Mouse (Mus musculus): Measurements from ENCODE around the gene Rab3gap2. TPM values are rescaled to one million over a fixed set of nuclear protein-coding genes. Genes with fewer than 3 reads are reported as not detected.
A peak's percentile ranks its signal among the peaks of the same experiment; 100 is the strongest.

Rab3gap2 gene
- polyA plus RNA-seq, 1 experiment from 2014 or later = 14.1 TPM

GRCm38 (mm10) chr1:185256753-185257152, 52.8 kb downstream of the Rab3gap2 start:
- Histone ChIP-seq H3K4me1 (peaks cover 35% of the 10 kb centered on the region), H3K36me3 (peaks cover 59% of the 10 kb centered on the region), H3K4me3 (no peak overlapping the region), H3K4me2 (no peak overlapping the region), H3K9me3 (no peaks in the 10 kb centered on the region), H3K27me3 (replicated peaks) (no peaks in the 10 kb centered on the region), H3K27ac (replicated peaks) (no peak overlapping the region), H3K9ac (no peak overlapping the region)
- 62% methylated on average over 3 of the region's 3 CpGs for WGBS
- ATAC-seq (ENCODE audit: extremely low read depth, insufficient number of reproducible peaks, low FRiP score, low TSS enrichment) = no peak

- Histone ChIP-seq H3K27ac (replicated peaks) (no peak overlapping the region), H3K9me3 (no peaks in the 10 kb centered on the region), H3K4me1 (peaks cover 13% of the 10 kb centered on the region), H3K9ac (no peak overlapping the region), H3K4me3 (no peak overlapping the region), H3K36me3 (peaks cover 85% of the 10 kb centered on the region), H3K4me2 (0 out of 2 replicates have a peak overlapping the region, but pooled peaks have one; percentile 4), H3K27me3 (replicated peaks) (no peaks in the 10 kb centered on the region)
- WGBS = 18% methylated on average over 14 of the region's 14 CpGs
- peak; percentile 25; the same call in 1 of the 2 replicates for ATAC-seq (ENCODE audit: extremely low read depth, insufficient number of reproducible peaks, low FRiP score, low TSS enrichment)
Observed at GRCm38 (mm10) chr1:185262565-185262964, 58.6 kb downstream of the Rab3gap2 start.

- H3K4me1 ChIP-seq = no peaks in the 10 kb centered on the region
- H3K9me3 ChIP-seq = peaks cover 4% of the 10 kb centered on the region; the same call in 1 of the 2 replicates
- ATAC-seq (ENCODE audit: extremely low read depth, insufficient number of reproducible peaks, low FRiP score, low TSS enrichment) = no peak
- peaks cover 91% of the 10 kb centered on the region for H3K36me3 ChIP-seq
- H3K27me3 ChIP-seq (replicated peaks) = no peaks in the 10 kb centered on the region
- H3K4me2 ChIP-seq = no peak overlapping the region
- no peak overlapping the region for H3K27ac ChIP-seq (replicated peaks)
- no peak overlapping the region for H3K4me3 ChIP-seq
- no peak overlapping the region for H3K9ac ChIP-seq
- WGBS = 90% methylated on average over 4 of the region's 4 CpGs
Observed at GRCm38 (mm10) chr1:185268675-185269074, 64.8 kb downstream of the Rab3gap2 start.

GRCm38 (mm10) chr1:185270403-185271097, 66.6 kb downstream of the Rab3gap2 start:
- Histone ChIP-seq H3K4me1 (peaks cover 10% of the 10 kb centered on the region), H3K4me3 (no peak overlapping the region), H3K27ac (replicated peaks) (no peak overlapping the region), H3K9ac (no peak overlapping the region), H3K9me3 (peaks cover 4% of the 10 kb centered on the region; the same call in 1 of the 2 replicates), H3K27me3 (replicated peaks) (no peaks in the 10 kb centered on the region), H3K4me2 (no peak overlapping the region), H3K36me3 (peaks cover 89% of the 10 kb centered on the region)
- ATAC-seq (ENCODE audit: extremely low read depth, insufficient number of reproducible peaks, low FRiP score, low TSS enrichment) = no peak
- WGBS = 84% methylated on average over 8 of the region's 8 CpGs

- WGBS = 91% methylated on average over 9 of the region's 9 CpGs
- H3K36me3 ChIP-seq = peaks cover 89% of the 10 kb centered on the region
Observed at GRCm38 (mm10) chr1:185271373-185271772, 67.5 kb downstream of the Rab3gap2 start.

GRCm38 (mm10) chr1:185274819-185275545, 71.1 kb downstream of the Rab3gap2 start:
- 0 out of 2 replicates have a peak overlapping the region, but pooled peaks have one; percentile 14 for H3K9ac ChIP-seq
- H3K27ac ChIP-seq (replicated peaks) = peak overlapping the region; percentile 8; the same call in 1 of the 2 replicates
- peaks cover 19% of the 10 kb centered on the region for H3K4me1 ChIP-seq
- H3K9me3 ChIP-seq = peaks cover 4% of the 10 kb centered on the region; the same call in 1 of the 2 replicates
- H3K4me2 ChIP-seq = no peak overlapping the region
- peaks cover 95% of the 10 kb centered on the region for H3K36me3 ChIP-seq
- no peaks in the 10 kb centered on the region for H3K27me3 ChIP-seq (replicated peaks)
- no peak overlapping the region for H3K4me3 ChIP-seq
- WGBS = 59% methylated on average over 5 of the region's 5 CpGs
- no peak for ATAC-seq (ENCODE audit: extremely low read depth, insufficient number of reproducible peaks, low FRiP score, low TSS enrichment)

More at GRCm38 (mm10) chr1:185271373-185271772, 67.5 kb downstream of the Rab3gap2 start:
- Histone ChIP-seq H3K9me3 (peaks cover 4% of the 10 kb centered on the region; the same call in 1 of the 2 replicates), H3K4me3 (no peak overlapping the region), H3K27ac (replicated peaks) (no peak overlapping the region), H3K4me2 (no peak overlapping the region), H3K4me1 (peaks cover 14% of the 10 kb centered on the region), H3K27me3 (replicated peaks) (no peaks in the 10 kb centered on the region), H3K9ac (no peak overlapping the region)
- no peak for ATAC-seq (ENCODE audit: extremely low read depth, insufficient number of reproducible peaks, low FRiP score, low TSS enrichment)

- Histone ChIP-seq H3K27me3 (replicated peaks) (no peaks in the 10 kb centered on the region), H3K9me3 (peaks cover 4% of the 10 kb centered on the region; the same call in 1 of the 2 replicates), H3K4me2 (no peak overlapping the region), H3K36me3 (peaks cover 95% of the 10 kb centered on the region), H3K4me1 (peaks cover 19% of the 10 kb centered on the region), H3K9ac (no peak overlapping the region), H3K4me3 (no peak overlapping the region), H3K27ac (replicated peaks) (no peak overlapping the region)
- WGBS = 72% methylated on average over 7 of the region's 7 CpGs
- no peak for ATAC-seq (ENCODE audit: extremely low read depth, insufficient number of reproducible peaks, low FRiP score, low TSS enrichment)
Observed at GRCm38 (mm10) chr1:185275976-185276375, 72.1 kb downstream of the Rab3gap2 start.

GRCm38 (mm10) chr1:185277022-185277421, 73.1 kb downstream of the Rab3gap2 start:
- H3K9ac ChIP-seq = no peak overlapping the region
- H3K9me3 ChIP-seq = peaks cover 4% of the 10 kb centered on the region; the same call in 1 of the 2 replicates
- H3K4me1 ChIP-seq = peaks cover 19% of the 10 kb centered on the region
- H3K4me2 ChIP-seq = no peak overlapping the region
- 58% methylated on average over 11 of the region's 11 CpGs for WGBS
- H3K36me3 ChIP-seq = peaks cover 94% of the 10 kb centered on the region
- no peak overlapping the region for H3K27ac ChIP-seq (replicated peaks)
- no peaks in the 10 kb centered on the region for H3K27me3 ChIP-seq (replicated peaks)
- no peak for ATAC-seq (ENCODE audit: extremely low read depth, insufficient number of reproducible peaks, low FRiP score, low TSS enrichment)
- no peak overlapping the region for H3K4me3 ChIP-seq

- Histone ChIP-seq H3K9ac (no peak overlapping the region), H3K9me3 (no peaks in the 10 kb centered on the region), H3K4me2 (no peak overlapping the region), H3K4me3 (no peak overlapping the region), H3K36me3 (peaks cover 95% of the 10 kb centered on the region), H3K4me1 (peaks cover 27% of the 10 kb centered on the region), H3K27me3 (replicated peaks) (no peaks in the 10 kb centered on the region), H3K27ac (replicated peaks) (no peak overlapping the region)
- WGBS = 59% methylated on average over 9 of the region's 9 CpGs
- ATAC-seq (ENCODE audit: extremely low read depth, insufficient number of reproducible peaks, low FRiP score, low TSS enrichment) = no peak
Observed at GRCm38 (mm10) chr1:185279288-185279687, 75.4 kb downstream of the Rab3gap2 start.

- Histone ChIP-seq H3K27me3 (replicated peaks) (no peaks in the 10 kb centered on the region), H3K4me2 (no peak overlapping the region), H3K9ac (no peak overlapping the region), H3K4me1 (peaks cover 30% of the 10 kb centered on the region), H3K36me3 (peaks cover 86% of the 10 kb centered on the region), H3K4me3 (no peak overlapping the region), H3K27ac (replicated peaks) (no peak overlapping the region), H3K9me3 (no peaks in the 10 kb centered on the region)
- no peak for ATAC-seq (ENCODE audit: extremely low read depth, insufficient number of reproducible peaks, low FRiP score, low TSS enrichment)
- WGBS = 93% methylated on average over 4 of the region's 4 CpGs
Observed at GRCm38 (mm10) chr1:185280616-185281015, 76.7 kb downstream of the Rab3gap2 start.

- 80% methylated on average over 11 of the region's 11 CpGs for WGBS
- peaks cover 86% of the 10 kb centered on the region for H3K36me3 ChIP-seq
- H3K4me2 ChIP-seq = no peak overlapping the region
- H3K27me3 ChIP-seq (replicated peaks) = no peaks in the 10 kb centered on the region
- H3K27ac ChIP-seq (replicated peaks) = no peak overlapping the region
- H3K9me3 ChIP-seq = no peaks in the 10 kb centered on the region
- ATAC-seq (ENCODE audit: extremely low read depth, insufficient number of reproducible peaks, low FRiP score, low TSS enrichment) = no peak
- no peak overlapping the region for H3K9ac ChIP-seq
- no peak overlapping the region for H3K4me3 ChIP-seq
- H3K4me1 ChIP-seq = peaks cover 31% of the 10 kb centered on the region
Observed at GRCm38 (mm10) chr1:185282846-185283245, 78.9 kb downstream of the Rab3gap2 start.

All from heart, embryonic 13.5 days (tissue).